Mouse (Mus musculus) lung, postnatal 0 days (tissue): ENCODE data around the gene Slc51b. TPM values are rescaled to one million over a fixed set of nuclear protein-coding genes. Genes with fewer than 3 reads are reported as not detected.
A peak's percentile ranks its signal among the peaks of the same experiment; 100 is the strongest.

ENCODE experiments used
- ATAC-seq: fragments of 200-750 bp; cut with Nextera tagmentation; 2 replicates; pipeline ENCODE4 v1.8.0; 2017; ENCODE audit warnings: moderate library complexity
- DNase-seq: peaks from one replicate; pipeline ENCODE4 v3.0.0-alpha.2; 2016; ENCODE audit warnings: low spot score
- H3K27ac ChIP-seq: fragments of 300-500 bp; sonication (generic); 2 replicates; pipeline ENCODE4 v1.5.1; 2014; ENCODE audit warnings: antibody characterized with exemption, mild to moderate bottlenecking, low read length, mixed read lengths
- H3K27me3 ChIP-seq: fragments of 300-500 bp; sonication (generic); replicated peaks from 2 replicates; pipeline ENCODE4 v1.6.1; 2014; ENCODE audit warnings: low read length, mixed read lengths; ENCODE audit not compliant: insufficient read depth
- H3K36me3 ChIP-seq: fragments of 300-500 bp; sonication (generic); 2 replicates; pipeline ENCODE4 v1.6.1; 2014; ENCODE audit warnings: low read length, mixed read lengths; ENCODE audit not compliant: insufficient read depth
- H3K4me1 ChIP-seq: fragments of 300-500 bp; sonication (generic); 2 replicates; pipeline ENCODE4 v1.6.1; 2014; ENCODE audit warnings: antibody characterized with exemption, low read depth, low read length, mixed read lengths; ENCODE audit not compliant: insufficient read depth
- H3K4me2 ChIP-seq: fragments of 300-500 bp; sonication (generic); replicated peaks from 2 replicates; pipeline ENCODE4 v1.6.1; 2014; ENCODE audit warnings: low read depth, mild to moderate bottlenecking, low read length, moderate library complexity, mixed read lengths
- H3K4me3 ChIP-seq: fragments of 300-500 bp; sonication (generic); 2 replicates; pipeline ENCODE4 v1.5.1; 2014; ENCODE audit warnings: low read depth, low read length
- H3K9ac ChIP-seq: fragments of 300-500 bp; sonication (generic); replicated peaks from 2 replicates; pipeline ENCODE4 v1.6.1; 2014; ENCODE audit warnings: low read depth, mild to moderate bottlenecking
- H3K9me3 ChIP-seq: fragments of 300-500 bp; sonication (generic); 2 replicates; pipeline ENCODE4 v1.6.1; 2016; ENCODE audit warnings: low read length, mixed read lengths
- CTCF ChIP-seq: IDR thresholded peaks from 2 replicates; pipeline ENCODE4 v1.5.1; 2016; ENCODE audit warnings: antibody characterized with exemption, mild to moderate bottlenecking
- EP300 ChIP-seq: IDR thresholded peaks from 2 replicates; pipeline ENCODE4 v1.6.1; 2016; ENCODE audit warnings: antibody characterized with exemption, mild to moderate bottlenecking, control low read depth
- WGBS: fragments of 180-500 bp; shearing (Covaris S2); extraction: QIAGEN DNeasy Blood & Tissue Kit; methylation state at CpG from one replicate; pipeline ENCODE4 v1.1.7; 2014; 5-methylcytosine and 5-hydroxymethylcytosine counted together
- polyA plus RNA-seq: library from polyadenylated mRNA; unstranded; fragments of >200 nt; fragmentation: Nextera tagmentation; extraction: Ambion mirVana; gene quantifications from 2 replicates; pipeline ENCODE4 v1.2.1, GENCODE M21; 2015

Slc51b gene
- polyA plus RNA-seq, 1 experiment from 2014 or later = not detected

DNA sequence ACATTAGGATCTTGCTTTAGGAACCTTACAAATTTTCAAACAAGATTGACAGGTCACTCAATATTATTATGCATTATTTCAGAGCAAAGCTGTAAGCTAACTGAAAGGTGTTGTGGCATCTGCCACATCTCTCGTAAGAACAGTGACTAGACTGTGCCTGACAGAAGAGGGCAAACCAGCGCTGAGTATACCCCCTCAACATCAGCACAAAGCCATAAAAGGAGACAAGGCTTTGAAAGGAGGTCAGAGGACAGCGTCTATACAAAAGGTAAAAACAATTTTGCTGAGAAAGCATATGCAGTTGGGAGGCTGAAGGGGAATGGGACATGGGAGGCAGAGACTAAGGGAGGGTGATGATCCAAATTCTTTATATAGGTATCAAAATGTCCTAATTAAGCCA is 37.4 kb upstream of the Slc51b start:
- H3K27me3 ChIP-seq = no peaks in the 10 kb centered on the region
- DNase-seq = no peak
- ATAC-seq = no peak
- H3K4me2 ChIP-seq = peak overlapping the region; percentile 73
- peaks cover 4% of the 10 kb centered on the region; the same call in 1 of the 2 replicates for H3K4me1 ChIP-seq
- no peaks in the 10 kb centered on the region for H3K9me3 ChIP-seq
- peak overlapping the region; percentile 82; the same call in 1 of the 2 replicates for H3K27ac ChIP-seq
- TF ChIP-seq EP300 (no peak), CTCF (no peak)
- no peak overlapping the region for H3K9ac ChIP-seq
- 67% methylated on average over 3 of the region's 3 CpGs for WGBS
- H3K4me3 ChIP-seq = peak overlapping the region; percentile 77
- no peaks in the 10 kb centered on the region for H3K36me3 ChIP-seq

DNA sequence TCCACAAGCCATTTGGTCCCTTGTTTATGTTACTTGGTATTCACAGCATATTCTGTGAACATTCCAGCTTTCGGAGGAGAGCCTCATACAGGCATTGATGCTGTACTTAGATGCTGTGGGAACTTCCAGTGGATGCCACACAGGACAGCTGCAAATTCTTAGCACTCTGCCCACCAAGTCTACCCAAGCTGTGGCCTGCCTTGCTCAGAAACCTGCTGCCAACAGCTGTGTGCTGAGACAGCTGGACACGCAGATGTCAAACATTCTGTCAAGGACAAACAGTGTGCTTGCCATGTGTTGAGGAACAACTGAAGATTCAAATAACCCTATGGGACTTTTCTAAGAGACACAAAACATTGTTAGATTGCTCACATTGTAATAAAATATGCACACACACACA is 36.2 kb upstream of the Slc51b start:
- ATAC-seq = no peak
- H3K9ac ChIP-seq = no peak overlapping the region
- peaks cover 4% of the 10 kb centered on the region; the same call in 1 of the 2 replicates for H3K4me1 ChIP-seq
- H3K9me3 ChIP-seq = no peaks in the 10 kb centered on the region
- no peak for DNase-seq
- H3K27ac ChIP-seq = no peak overlapping the region
- no peak overlapping the region for H3K4me3 ChIP-seq
- 88% methylated on average over 2 of the region's 2 CpGs for WGBS
- H3K27me3 ChIP-seq = no peaks in the 10 kb centered on the region
- no peak for TF ChIP-seq EP300
- TF ChIP-seq CTCF = no peak
- H3K36me3 ChIP-seq = no peaks in the 10 kb centered on the region
- no peak overlapping the region for H3K4me2 ChIP-seq

DNA sequence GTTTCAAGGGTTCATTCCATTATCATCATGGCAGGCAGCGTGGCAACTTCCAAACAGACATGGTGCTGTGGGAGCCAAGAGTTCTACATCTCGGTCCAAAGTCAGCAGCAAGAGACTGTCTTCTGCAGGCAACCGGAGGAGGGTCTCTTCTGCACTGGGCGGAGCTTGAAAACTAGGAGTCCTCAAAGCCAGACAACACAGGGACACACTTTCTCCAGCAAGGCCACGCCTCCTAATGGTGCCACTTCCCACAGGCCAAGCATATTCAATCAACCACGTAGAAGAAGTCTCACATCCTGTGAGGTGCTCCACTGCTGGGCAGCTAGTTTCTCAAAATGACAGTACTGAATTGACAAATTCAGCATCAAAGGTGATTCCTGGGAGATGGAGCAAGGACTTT is 25.2 kb upstream of the Slc51b start:
- Histone ChIP-seq H3K4me3 (no peak overlapping the region), H3K27me3 (no peaks in the 10 kb centered on the region), H3K4me1 (no peaks in the 10 kb centered on the region), H3K9me3 (no peaks in the 10 kb centered on the region), H3K9ac (no peak overlapping the region), H3K36me3 (peaks cover 23% of the 10 kb centered on the region), H3K27ac (no peak overlapping the region), H3K4me2 (no peak overlapping the region)
- TF ChIP-seq EP300 = no peak
- TF ChIP-seq CTCF = no peak
- DNase-seq = no peak
- ATAC-seq = no peak
- WGBS = 89% methylated on average over 6 of the region's 6 CpGs

DNA sequence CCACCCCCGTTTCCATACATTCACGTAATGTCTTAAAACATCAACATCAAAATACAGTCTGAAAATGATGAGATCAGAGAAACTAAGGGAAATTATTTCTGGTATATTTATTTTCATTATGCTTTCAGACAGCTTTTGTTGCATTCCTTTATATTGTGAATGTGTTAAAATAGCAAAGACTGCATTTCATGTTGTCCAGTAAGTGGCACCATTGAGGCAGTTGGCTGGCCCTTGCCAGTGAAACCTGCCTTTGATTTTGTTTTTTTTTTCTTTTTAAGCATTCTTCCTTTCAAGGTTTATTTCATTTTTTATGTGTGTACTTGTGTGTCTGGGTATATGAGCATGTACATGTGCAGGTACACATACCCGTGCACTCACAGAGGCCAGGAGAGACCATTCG is 21.9 kb upstream of the Slc51b start:
- TF ChIP-seq CTCF = peak; percentile 31
- TF ChIP-seq EP300 = no peak
- Histone ChIP-seq H3K27ac (no peak overlapping the region), H3K9me3 (no peaks in the 10 kb centered on the region), H3K4me3 (no peak overlapping the region), H3K4me2 (no peak overlapping the region), H3K9ac (no peak overlapping the region), H3K27me3 (no peaks in the 10 kb centered on the region), H3K36me3 (peaks cover 21% of the 10 kb centered on the region), H3K4me1 (no peaks in the 10 kb centered on the region)
- ATAC-seq = no peak
- 91% methylated on average over 4 of the region's 4 CpGs for WGBS
- DNase-seq = no peak

DNA sequence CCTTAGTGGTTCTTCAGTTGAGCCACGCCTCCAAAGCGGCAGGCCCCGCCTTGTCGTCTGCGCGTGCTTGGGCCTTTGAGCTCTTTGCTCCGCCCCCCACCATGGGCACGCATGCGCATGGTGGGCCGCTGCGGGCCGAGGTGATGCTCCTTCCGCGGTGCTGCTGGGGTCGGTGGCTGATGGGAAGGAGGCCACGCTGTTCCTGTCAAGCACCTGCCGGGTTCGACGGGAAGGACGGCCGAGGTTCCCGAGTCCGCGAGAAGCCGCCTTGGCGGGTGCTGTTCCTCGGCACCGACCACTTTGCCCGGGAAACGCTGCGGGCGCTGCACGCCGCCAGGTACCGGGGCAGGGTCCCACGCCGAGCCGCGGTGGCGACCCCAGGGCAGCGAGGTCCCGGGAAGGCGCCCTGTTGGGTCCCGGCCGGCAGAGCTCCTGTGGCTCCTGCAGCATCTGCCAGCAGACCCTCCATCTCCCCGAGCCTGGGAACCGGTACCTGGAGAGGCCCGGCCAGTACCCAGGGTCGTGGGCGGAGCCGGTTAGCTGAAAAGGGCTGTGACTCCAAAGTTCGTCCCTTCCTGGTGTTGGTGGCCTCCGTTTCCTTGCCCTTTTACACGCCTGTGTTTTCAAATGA is 13.0 kb upstream of the Slc51b start, which contains the start of gene Mtfmt:
Gene Mtfmt, plus strand, starts transcription at position 112 of the 631 bp plus-strand sequence.
- no peaks in the 10 kb centered on the region for H3K27me3 ChIP-seq
- peak; percentile 94 for ATAC-seq

DNA sequence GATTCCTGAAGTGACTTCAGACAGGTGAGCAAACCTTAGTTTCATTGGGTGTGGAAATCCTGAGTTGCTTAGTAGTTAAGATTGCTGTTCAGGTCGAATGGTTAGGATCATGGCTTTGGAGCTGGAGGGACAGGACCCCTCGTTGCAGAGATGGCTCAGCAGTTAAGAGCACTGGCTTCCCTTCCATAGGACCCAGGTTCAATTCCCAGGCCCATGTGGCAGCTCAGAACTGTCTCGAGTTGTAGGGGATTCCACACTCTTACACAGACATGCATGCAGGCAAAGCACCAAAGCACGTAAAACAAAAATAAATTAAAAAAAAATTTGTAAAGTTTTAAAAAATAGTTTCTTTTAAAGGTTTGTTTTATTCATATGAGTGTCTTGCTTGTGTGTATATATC is 12.5 kb upstream of the Slc51b start:
- Histone ChIP-seq H3K36me3 (no peaks in the 10 kb centered on the region), H3K4me2 (peak overlapping the region; percentile 89; the same call in 1 of the 2 replicates), H3K9me3 (no peaks in the 10 kb centered on the region), H3K4me1 (no peaks in the 10 kb centered on the region), H3K27ac (no peak overlapping the region), H3K27me3 (no peaks in the 10 kb centered on the region), H3K4me3 (no peak overlapping the region), H3K9ac (no peak overlapping the region)
- 64% methylated on average over 4 of the region's 4 CpGs for WGBS
- no peak for ATAC-seq
- no peak for DNase-seq
- TF ChIP-seq EP300 (no peak), CTCF (no peak)

More for the DNA sequence above, 13.0 kb upstream of the Slc51b start, which contains the start of gene Mtfmt:
- peak within 1 kb of the TSS; percentile 89 for H3K4me2 ChIP-seq
- TF ChIP-seq CTCF = no peak
- no peak for TF ChIP-seq EP300
- H3K9me3 ChIP-seq = no peaks in the 10 kb centered on the region
- H3K4me3 ChIP-seq = peak within 1 kb of the TSS; percentile 83
- H3K27ac ChIP-seq = no peak within 1 kb of the TSS
- 0 out of 2 replicates have a peak, but pooled peaks cover 2% of the 10 kb centered on the region for H3K36me3 ChIP-seq
- WGBS = under 1% methylated on average over 54 of the region's 54 CpGs
- peak; percentile 94 for DNase-seq
- H3K9ac ChIP-seq = peak within 1 kb of the TSS; percentile 48
- H3K4me1 ChIP-seq = no peaks in the 10 kb centered on the region
